In the genomic region with DNA sequence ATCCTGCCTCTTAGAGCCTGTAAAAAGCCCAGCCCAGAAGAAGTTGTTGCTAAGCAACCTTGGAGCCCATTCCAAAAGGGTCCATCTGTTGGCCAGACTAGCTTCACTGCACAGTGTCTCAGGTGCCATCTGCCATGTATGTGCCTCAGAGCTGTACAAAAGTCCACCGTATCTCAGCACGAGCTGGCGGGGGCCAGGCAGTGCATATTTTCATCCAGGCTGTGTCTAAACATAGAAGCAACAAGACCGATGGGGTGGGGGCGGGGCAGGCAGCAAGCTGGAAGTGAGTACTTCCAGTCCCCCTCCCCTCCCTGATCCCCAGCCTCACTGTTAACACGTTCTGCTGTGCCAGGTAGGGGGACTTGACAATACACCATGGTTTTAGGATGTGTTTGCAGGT, we compare ENCODE assay signal across 8 mouse cellular contexts.
DNase-seq lines count a peak whose midpoint lies in the region; ATAC-seq and TF ChIP-seq lines count a peak whose summit lies in the region.

No protein-coding gene starts in this region.

- 38% methylated on average over 6 of the region's 6 CpGs for WGBS in midbrain, postnatal 0 days

- no peaks in the 10 kb centered on the region for H3K27me3 ChIP-seq in midbrain, postnatal 0 days (ENCODE audit: insufficient read depth, low read length)

- H3K9ac ChIP-seq in midbrain, postnatal 0 days (replicated peaks; ENCODE audit: low read length, poor library complexity, severe bottlenecking) = no peak overlapping the region

- no peak overlapping the region for H3K4me3 ChIP-seq in midbrain, postnatal 0 days (ENCODE audit: low read depth, low read length)

- H3K36me3 ChIP-seq in midbrain, postnatal 0 days (ENCODE audit: insufficient read depth, low read length) = no peaks in the 10 kb centered on the region

- no peak overlapping the region for H3K27ac ChIP-seq in midbrain, postnatal 0 days (ENCODE audit: low read depth, low read length)

- no peak overlapping the region for H3K4me2 ChIP-seq in midbrain, postnatal 0 days (ENCODE audit: low read depth, low read length, poor library complexity, severe bottlenecking)

- no peaks in the 10 kb centered on the region for H3K4me1 ChIP-seq in midbrain, postnatal 0 days (ENCODE audit: insufficient read depth, low read length)

- DNase-seq in urinary bladder, postnatal 14 days (ENCODE audit: low spot score) = peak; percentile 65
- no peak for DNase-seq in urinary bladder, postnatal 10 days (ENCODE audit: low spot score)
- DNase-seq in frontal cortex, adult 2 months (ENCODE audit: extremely low spot score in 1 of 2, low spot score in 1 of 2) = peak; percentile 53 to 69
- DNase-seq in heart, postnatal 4 days = peak; percentile 87
- peak; percentile 71 to 76 for DNase-seq in layer of hippocampus, postnatal 10 days (ENCODE audit: low spot score in 2 of 2)
- peak; percentile 94 for DNase-seq in midbrain, postnatal 0 days (ENCODE audit: low spot score)
- DNase-seq in MN1 (ENCODE audit: low spot score) = no peak
- DNase-seq in ovary, adult 18-20 months (ENCODE audit: low spot score) = no peak

- H3K9me3 ChIP-seq in midbrain, postnatal 0 days (ENCODE audit: low read length) = no peaks in the 10 kb centered on the region

- TF ChIP-seq CTCF in midbrain, postnatal 0 days (IDR thresholded peaks at IDR 0.05) = no peak

- ATAC-seq in midbrain, postnatal 0 days (ENCODE audit: low FRiP score) = peak; percentile 76

Comparison
In these comparisons a context has a peak if more than half of its experiments do, and no peak if none do; other contexts are left out.
1. DNase-seq: peak in urinary bladder, postnatal 14 days (single experiment), frontal cortex, adult 2 months (2 of 2), heart, postnatal 4 days (single experiment), layer of hippocampus, postnatal 10 days (2 of 2) and midbrain, postnatal 0 days (single experiment); none in urinary bladder, postnatal 10 days (single experiment), MN1 (single experiment) and ovary, adult 18-20 months (single experiment).